Mouse (Mus musculus) C2C12 (cell line): ENCODE results near the gene Afdn. TPM values are rescaled to one million over a fixed set of nuclear protein-coding genes. Genes with fewer than 3 reads are reported as not detected.
A peak's percentile ranks its signal among the peaks of the same experiment; 100 is the strongest.

Experiments
- H3K27me3 ChIP-seq: one replicate; pipeline ENCODE4 v1.6.1; 2011; ENCODE audit not compliant: control insufficient read depth, insufficient read depth, insufficient read length
- H3K36me3 ChIP-seq: one replicate; pipeline ENCODE4 v1.6.1; 2011; ENCODE audit not compliant: control insufficient read depth, insufficient read depth
- H3K4me3 ChIP-seq: one replicate; pipeline ENCODE4 v1.5.1; 2011; ENCODE audit warnings: mild to moderate bottlenecking, control low read depth; ENCODE audit not compliant: poor library complexity, insufficient read depth, severe bottlenecking
- H3K79me2 ChIP-seq: one replicate; pipeline ENCODE4 v1.6.1; 2011; ENCODE audit not compliant: control insufficient read depth, insufficient read depth
- H3K79me3 ChIP-seq: one replicate; pipeline ENCODE4 v1.6.1; 2011; ENCODE audit warnings: low read depth, control low read depth
- H3ac ChIP-seq: one replicate; pipeline ENCODE3; 2011; ENCODE audit warnings: low read depth; ENCODE audit not compliant: control insufficient read depth, insufficient read length
- CEBPB ChIP-seq: IDR thresholded peaks from one replicate; pipeline ENCODE4 v1.6.1; 2011; ENCODE audit warnings: low read depth, mild to moderate bottlenecking, control low read depth, moderate library complexity
- CTCF ChIP-seq: IDR thresholded peaks from one replicate; pipeline ENCODE4 v1.5.1; 2011; ENCODE audit not compliant: control insufficient read depth, insufficient read depth, insufficient read length
- FOSL1 ChIP-seq: IDR thresholded peaks from one replicate; pipeline ENCODE4 v1.8.0; 2011; ENCODE audit warnings: mild to moderate bottlenecking, low read length; ENCODE audit not compliant: poor library complexity, insufficient read depth, severe bottlenecking
- MAX ChIP-seq: IDR thresholded peaks from one replicate; pipeline ENCODE4 v1.6.1; 2011; ENCODE audit warnings: mild to moderate bottlenecking, control low read depth
- MYOD1 ChIP-seq: IDR thresholded peaks from one replicate; pipeline ENCODE4 v1.6.1; 2011; ENCODE audit warnings: low read depth; ENCODE audit not compliant: control insufficient read depth, insufficient read length
- MYOG ChIP-seq: IDR thresholded peaks from one replicate; pipeline ENCODE4 v1.6.1; 2011; ENCODE audit not compliant: control insufficient read depth, insufficient read length; ENCODE audit errors: extremely low read depth
- USF1 ChIP-seq: IDR thresholded peaks from one replicate; pipeline ENCODE4 v1.6.1; 2011; ENCODE audit warnings: low read depth, mild to moderate bottlenecking, control low read depth, moderate library complexity
- long read RNA-seq, 2 experiments: library from polyadenylated mRNA; unstranded; transcript quantifications; one replicate each; pipeline ENCODE4 v2.0.0; 2019 to 2020
- polyA plus RNA-seq: library from polyadenylated mRNA; unstranded; fragments of >200 nt; fragmentation: generic; extraction: Trizol; gene quantifications from one replicate; pipeline ENCODE4 v1.2.1, GENCODE M21; 2012; ENCODE audit warnings: missing spikeins

Gene Afdn
- 21.0 TPM for polyA plus RNA-seq
- long read RNA-seq, experiment 1, partial matches to known transcripts, result 2 of 7 reads
- long read RNA-seq, experiment 1, other reads (novel, unspliced or antisense), result 5 of 7 reads
- long read RNA-seq, experiment 2, partial matches to known transcripts, result 9 of 12 reads
- long read RNA-seq, experiment 2, other reads (novel, unspliced or antisense), result 1 of 12 reads

DNA sequence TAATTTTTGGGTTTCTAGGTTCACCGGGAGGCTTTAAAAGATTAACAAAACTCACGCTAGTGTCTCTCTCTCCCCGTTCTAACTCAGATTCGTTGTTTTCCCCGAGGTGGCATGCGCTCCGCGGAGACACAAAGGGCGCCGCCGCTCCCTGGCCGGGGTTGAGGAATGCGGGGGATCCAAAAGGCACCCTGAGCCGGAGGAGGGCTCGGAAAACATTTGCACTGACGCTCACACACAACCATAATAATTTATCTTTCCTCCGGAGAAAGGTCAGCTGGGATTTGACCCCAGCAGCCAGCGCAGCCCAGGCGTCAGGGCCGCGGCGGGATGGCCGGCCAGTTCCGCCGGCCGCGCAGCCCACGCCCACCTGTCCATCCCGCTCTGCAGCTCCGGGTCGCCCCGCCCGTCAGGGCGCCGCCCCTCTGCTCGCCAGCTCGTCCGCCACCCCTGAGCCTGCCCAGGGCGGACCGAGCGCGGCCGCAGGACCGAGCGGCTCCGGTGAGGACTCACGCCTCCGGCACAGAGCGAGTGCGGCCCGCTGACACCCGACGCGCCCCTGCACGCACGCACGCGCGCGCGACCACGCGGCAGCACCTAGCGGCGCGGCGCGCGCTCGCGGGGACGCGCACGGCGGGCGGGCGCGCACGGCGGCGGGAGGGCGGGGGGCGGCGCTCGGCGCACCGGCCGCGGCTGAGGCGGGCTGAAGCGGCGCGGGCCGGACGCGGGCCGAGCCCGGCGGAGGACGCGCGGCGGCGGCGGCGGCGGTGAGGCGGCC lies at the start of gene Afdn:
TSS of gene Afdn (plus strand) at position 687 of the 775 bp plus-strand sequence.
- peak within 1 kb of the TSS; percentile 71 for H3K4me3 ChIP-seq
- no peaks in the 10 kb centered on the region for H3K27me3 ChIP-seq
- peaks cover 42% of the 10 kb centered on the region for H3K79me2 ChIP-seq
- no peak for TF ChIP-seq FOSL1
- TF ChIP-seq USF1, result no peak
- TF ChIP-seq MYOD1, result no peak
- TF ChIP-seq MYOG, result no peak
- TF ChIP-seq CEBPB, result no peak
- no peak for TF ChIP-seq CTCF
- TF ChIP-seq MAX, result no peak
- peak within 1 kb of the TSS; percentile 79 for H3ac ChIP-seq
- H3K36me3 ChIP-seq, result no peaks in the 10 kb centered on the region
- H3K79me3 ChIP-seq, result peaks cover 8% of the 10 kb centered on the region

DNA sequence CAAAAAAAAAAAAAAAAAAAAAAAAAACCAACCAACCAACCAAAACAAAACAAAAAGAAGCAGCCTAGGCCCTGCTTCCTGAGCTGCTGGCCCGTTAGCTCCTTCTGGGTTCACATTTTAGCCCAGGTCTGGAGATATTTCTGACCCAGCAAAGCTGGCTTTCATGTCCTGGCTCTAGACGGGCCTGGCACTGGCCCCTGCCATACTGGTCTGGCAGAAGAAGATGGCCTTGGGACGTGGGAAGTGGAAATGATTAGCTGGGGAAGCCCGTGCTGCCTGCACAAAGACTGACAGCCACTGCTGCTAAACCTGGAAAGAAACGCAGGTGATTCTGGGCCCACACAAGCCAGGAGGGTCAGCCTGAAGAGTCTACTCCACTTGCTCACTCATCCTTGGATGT lies 49.2 kb upstream of the Afdn start:
- no peaks in the 10 kb centered on the region for H3K79me2 ChIP-seq
- no peaks in the 10 kb centered on the region for H3K36me3 ChIP-seq
- H3K4me3 ChIP-seq, result no peak overlapping the region
- no peaks in the 10 kb centered on the region for H3K79me3 ChIP-seq
- no peak overlapping the region for H3ac ChIP-seq
- no peaks in the 10 kb centered on the region for H3K27me3 ChIP-seq
- TF ChIP-seq MYOG (no peak), MAX (no peak), CTCF (no peak), USF1 (no peak), MYOD1 (no peak), CEBPB (no peak), FOSL1 (no peak)

DNA sequence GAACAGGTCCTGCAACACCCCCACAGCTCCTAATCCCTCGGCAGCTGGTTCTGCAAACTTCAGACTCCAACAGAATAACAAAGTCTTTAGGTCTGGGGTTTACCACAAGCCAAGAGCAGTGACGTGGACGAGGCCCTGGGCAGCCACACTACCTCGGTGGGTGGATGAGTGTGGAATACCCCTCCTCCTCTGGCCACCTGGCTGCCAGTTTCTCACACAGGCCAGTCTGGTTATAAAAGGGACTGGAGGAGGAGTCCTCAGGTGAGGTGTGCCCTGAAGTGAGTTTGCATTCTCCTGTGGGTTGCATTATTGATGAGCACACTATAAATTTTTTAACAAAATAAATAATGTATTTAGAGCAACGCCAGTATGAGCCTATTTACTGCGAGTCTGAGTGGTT lies 48.2 kb upstream of the Afdn start:
- no peaks in the 10 kb centered on the region for H3K36me3 ChIP-seq
- H3K79me3 ChIP-seq, result no peaks in the 10 kb centered on the region
- H3K79me2 ChIP-seq, result no peaks in the 10 kb centered on the region
- no peak overlapping the region for H3K4me3 ChIP-seq
- TF ChIP-seq MYOG (no peak), MYOD1 (no peak), FOSL1 (no peak)
- no peaks in the 10 kb centered on the region for H3K27me3 ChIP-seq
- no peak overlapping the region for H3ac ChIP-seq

DNA sequence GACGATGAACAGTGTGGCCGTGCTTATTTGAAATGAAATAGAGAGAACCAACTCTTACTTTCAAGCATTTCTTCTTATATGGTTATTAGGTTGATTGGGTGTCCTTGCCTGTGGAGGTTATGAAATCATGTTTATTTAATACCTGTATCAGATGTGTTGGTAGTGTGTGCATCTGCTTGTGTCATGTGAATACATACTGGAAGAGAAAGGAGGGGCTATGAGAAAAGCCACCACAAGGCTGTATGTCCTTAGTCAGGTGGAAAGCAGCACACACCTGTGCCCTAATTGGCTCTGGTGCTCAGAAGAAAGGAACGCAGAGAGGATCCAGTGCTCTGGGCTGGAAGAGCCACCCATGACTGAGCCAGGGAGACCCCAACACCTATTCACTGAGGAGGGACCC lies 47.8 kb upstream of the Afdn start:
- no peaks in the 10 kb centered on the region for H3K79me3 ChIP-seq
- H3K27me3 ChIP-seq, result no peaks in the 10 kb centered on the region
- no peak for TF ChIP-seq CTCF
- no peak for TF ChIP-seq CEBPB
- TF ChIP-seq MYOD1, result no peak
- no peak for TF ChIP-seq USF1
- no peak for TF ChIP-seq MAX
- TF ChIP-seq MYOG, result no peak
- no peak for TF ChIP-seq FOSL1
- no peaks in the 10 kb centered on the region for H3K79me2 ChIP-seq
- H3K4me3 ChIP-seq, result no peak overlapping the region
- no peak overlapping the region for H3ac ChIP-seq
- H3K36me3 ChIP-seq, result no peaks in the 10 kb centered on the region

DNA sequence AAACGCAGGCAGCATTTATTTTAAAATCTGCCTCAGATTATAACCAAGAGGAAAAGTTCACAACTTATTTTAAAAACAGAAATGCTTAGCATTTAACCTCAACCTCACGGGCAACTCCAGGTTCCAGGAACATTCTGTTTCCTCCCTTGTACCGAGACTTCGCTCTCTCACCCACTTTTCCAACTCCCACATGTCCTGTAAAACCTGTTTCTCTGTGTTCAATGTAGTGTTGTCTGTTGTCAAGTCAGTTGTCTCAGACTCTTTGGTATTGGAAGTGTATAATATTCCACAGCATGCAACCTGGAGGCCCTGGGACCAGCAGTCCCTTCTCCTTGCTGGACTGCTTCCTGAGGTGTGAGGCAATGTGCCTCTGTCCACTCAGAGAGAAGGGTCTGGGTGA lies 46.2 kb upstream of the Afdn start:
- no peak for TF ChIP-seq FOSL1
- TF ChIP-seq CEBPB, result no peak
- H3ac ChIP-seq, result no peak overlapping the region
- no peaks in the 10 kb centered on the region for H3K27me3 ChIP-seq
- H3K79me3 ChIP-seq, result no peaks in the 10 kb centered on the region
- no peaks in the 10 kb centered on the region for H3K36me3 ChIP-seq
- H3K4me3 ChIP-seq, result no peak overlapping the region
- H3K79me2 ChIP-seq, result no peaks in the 10 kb centered on the region

DNA sequence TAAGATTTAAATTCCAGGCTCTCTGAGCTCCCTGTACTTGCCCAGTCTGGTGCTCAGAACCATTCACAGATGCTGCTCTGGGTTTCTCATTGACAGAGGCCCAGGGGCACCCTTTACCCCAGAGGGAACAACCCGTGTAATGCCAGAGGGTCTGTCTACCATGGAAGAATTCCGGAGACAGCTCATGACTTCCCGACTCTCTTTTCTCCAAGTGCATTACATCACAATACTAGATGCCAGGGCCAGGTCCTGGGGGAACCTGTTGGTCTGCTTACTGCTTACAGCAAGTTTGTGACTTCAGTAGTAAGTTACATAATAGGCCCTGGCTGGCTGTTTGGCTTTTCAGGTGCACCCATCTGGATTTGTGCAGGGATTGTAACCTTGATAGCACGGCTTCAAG lies 45.7 kb upstream of the Afdn start:
- Histone ChIP-seq H3ac (no peak overlapping the region), H3K36me3 (no peaks in the 10 kb centered on the region), H3K79me3 (no peaks in the 10 kb centered on the region), H3K27me3 (no peaks in the 10 kb centered on the region), H3K79me2 (no peaks in the 10 kb centered on the region), H3K4me3 (no peak overlapping the region)
- no peak for TF ChIP-seq MYOD1
- no peak for TF ChIP-seq MYOG
- TF ChIP-seq CTCF, result no peak
- no peak for TF ChIP-seq FOSL1
- no peak for TF ChIP-seq USF1
